Mouse (Mus musculus) limb, embryonic 10.5 days (tissue): ENCODE results near the gene Gm4792. TPM values are rescaled to one million over a fixed set of nuclear protein-coding genes. Genes with fewer than 3 reads are reported as not detected.
A peak's percentile ranks its signal among the peaks of the same experiment; 100 is the strongest.

ENCODE experiments used
- DNase-seq: peaks from one replicate; pipeline ENCODE4 v3.0.0-alpha.2; 2017; ENCODE audit warnings: low spot score
- H3K27ac ChIP-seq: fragments of 300-500 bp; sonication (generic); 2 replicates; pipeline ENCODE4 v1.5.1; 2016; ENCODE audit warnings: mild to moderate bottlenecking
- H3K27me3 ChIP-seq: fragments of 300-500 bp; sonication (generic); 2 replicates; pipeline ENCODE4 v1.6.1; 2016; ENCODE audit warnings: low read depth, mild to moderate bottlenecking; ENCODE audit not compliant: poor library complexity, severe bottlenecking
- H3K36me3 ChIP-seq: fragments of 300-500 bp; sonication (generic); 2 replicates; pipeline ENCODE4 v1.6.1; 2016; ENCODE audit warnings: mild to moderate bottlenecking, moderate library complexity
- H3K4me1 ChIP-seq: fragments of 300-500 bp; sonication (generic); 2 replicates; pipeline ENCODE4 v1.6.1; 2016
- H3K4me3 ChIP-seq: fragments of 300-500 bp; sonication (generic); 2 replicates; pipeline ENCODE4 v1.5.1; 2016; ENCODE audit warnings: mild to moderate bottlenecking, moderate library complexity
- H3K9me3 ChIP-seq: fragments of 300-500 bp; sonication (generic); replicated peaks from 2 replicates; pipeline ENCODE4 v1.6.1; 2016; ENCODE audit warnings: mild to moderate bottlenecking
- WGBS: fragments of 180-500 bp; shearing (Covaris S2); methylation state at CpG from one replicate; pipeline ENCODE4 v1.1.7; 2016; 5-methylcytosine and 5-hydroxymethylcytosine counted together
- polyA plus RNA-seq: library from polyadenylated mRNA; unstranded; fragments of >200 nt; fragmentation: Nextera tagmentation; extraction: Ambion mirVana; gene quantifications from 2 replicates; pipeline ENCODE4 v1.2.1, GENCODE M21; 2016

The Gm4792 gene
- polyA plus RNA-seq, result not detected in 2 replicates

DNA sequence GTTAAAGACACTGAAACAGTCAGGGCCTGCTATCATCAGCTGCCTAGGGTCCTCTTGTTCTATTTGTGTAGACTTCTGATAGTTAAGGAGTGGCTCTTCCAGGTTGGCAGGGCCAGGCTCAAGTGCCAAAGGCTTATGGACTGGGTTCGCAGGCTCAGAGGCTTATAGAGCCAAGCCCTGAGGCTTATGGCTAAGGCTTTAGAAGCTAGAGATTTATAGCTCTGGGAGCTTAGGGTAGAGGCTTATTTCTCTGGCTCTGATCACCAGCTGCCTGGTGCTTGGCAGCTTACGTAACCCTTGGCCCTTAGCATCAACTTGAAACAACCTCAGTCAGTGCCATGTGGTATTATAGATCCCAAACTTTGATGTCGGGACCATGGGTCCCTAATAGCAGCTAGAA lies at the start of gene Gm4792:
Gene Gm4792 (minus strand): TSS at position 233 of the 400 bp plus-strand sequence.
- Histone ChIP-seq H3K27ac (no peak within 1 kb of the TSS), H3K9me3 (no peaks in the 10 kb centered on the region), H3K27me3 (no peaks in the 10 kb centered on the region), H3K36me3 (no peaks in the 10 kb centered on the region), H3K4me3 (no peak within 1 kb of the TSS), H3K4me1 (peaks cover 21% of the 10 kb centered on the region)
- no peak for DNase-seq
- WGBS, result 42% methylated on average over 3 of the region's 3 CpGs

DNA sequence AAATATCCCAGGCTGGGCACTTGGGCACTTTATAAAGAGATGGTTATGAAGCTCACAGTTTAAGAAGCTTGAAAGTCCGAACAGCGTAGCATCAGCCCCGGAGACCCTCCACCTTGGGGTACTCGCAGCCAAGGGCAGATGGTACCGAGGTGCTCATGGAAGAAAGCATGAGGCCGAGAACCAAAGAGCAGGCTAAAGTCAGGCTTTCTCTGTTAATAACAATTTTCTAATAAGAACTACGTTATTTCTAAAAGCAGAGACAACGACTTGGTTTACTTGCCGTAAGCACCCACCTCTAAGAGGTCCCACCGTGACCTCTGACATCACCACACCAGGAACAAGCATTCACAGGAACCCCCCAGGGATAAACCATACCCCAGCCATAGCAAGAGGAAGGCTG lies 49.5 kb upstream of the Gm4792 start:
- WGBS, result 94% methylated on average over 10 of the region's 10 CpGs
- DNase-seq, result no peak
- Histone ChIP-seq H3K36me3 (no peaks in the 10 kb centered on the region), H3K4me3 (no peak overlapping the region), H3K27ac (no peak overlapping the region), H3K27me3 (no peaks in the 10 kb centered on the region), H3K9me3 (no peaks in the 10 kb centered on the region), H3K4me1 (peaks cover 9% of the 10 kb centered on the region; the same call in 1 of the 2 replicates)

DNA sequence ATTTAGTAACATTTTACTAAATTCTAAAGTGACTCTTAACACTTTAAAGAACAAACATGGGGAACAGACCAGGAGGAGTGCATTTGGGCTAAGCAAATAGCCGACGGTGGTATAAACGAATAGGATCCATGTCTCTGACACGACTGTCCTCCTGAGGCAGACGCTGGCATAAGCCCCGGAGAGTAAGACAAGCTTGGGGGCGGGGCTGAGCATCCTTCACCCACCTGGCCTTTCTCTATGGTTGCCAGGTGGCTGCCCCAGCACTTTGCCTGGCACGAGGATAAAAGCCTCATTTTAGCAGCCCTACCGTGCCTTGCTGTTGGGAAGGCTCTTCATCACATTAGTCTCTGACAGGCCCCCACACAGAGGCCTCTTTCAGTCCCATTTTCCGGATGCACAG lies 48.8 kb upstream of the Gm4792 start:
- H3K4me1 ChIP-seq, result peaks cover 9% of the 10 kb centered on the region; the same call in 1 of the 2 replicates
- WGBS, result 78% methylated on average over 10 of the region's 10 CpGs
- H3K27ac ChIP-seq, result no peak overlapping the region
- no peaks in the 10 kb centered on the region for H3K27me3 ChIP-seq
- no peaks in the 10 kb centered on the region for H3K36me3 ChIP-seq
- no peak overlapping the region for H3K4me3 ChIP-seq
- H3K9me3 ChIP-seq, result no peaks in the 10 kb centered on the region
- DNase-seq, result no peak

DNA sequence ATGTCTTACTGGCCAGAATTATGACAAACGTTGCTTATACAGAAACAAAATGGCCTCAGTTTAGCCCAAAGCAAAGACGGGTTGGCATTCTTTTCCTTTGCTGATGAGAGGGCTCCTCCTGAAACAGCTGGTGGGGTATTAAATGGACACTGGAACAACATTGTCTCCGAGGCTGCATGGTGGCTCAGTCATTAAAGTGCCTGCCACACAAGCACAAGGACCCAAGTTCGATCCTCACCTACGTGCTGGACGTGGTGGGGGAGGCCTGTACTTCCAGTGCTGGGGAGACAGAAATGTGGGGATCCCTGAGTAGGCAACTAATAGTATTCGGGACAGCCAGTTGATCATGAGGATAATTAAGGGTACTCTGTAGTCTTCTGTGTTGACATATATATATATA lies 48.1 kb upstream of the Gm4792 start:
- no peak for DNase-seq
- Histone ChIP-seq H3K9me3 (no peaks in the 10 kb centered on the region), H3K36me3 (no peaks in the 10 kb centered on the region), H3K4me1 (peaks cover 13% of the 10 kb centered on the region; the same call in 1 of the 2 replicates), H3K27me3 (no peaks in the 10 kb centered on the region), H3K27ac (no peak overlapping the region), H3K4me3 (no peak overlapping the region)
- 93% methylated on average over 7 of the region's 7 CpGs for WGBS

DNA sequence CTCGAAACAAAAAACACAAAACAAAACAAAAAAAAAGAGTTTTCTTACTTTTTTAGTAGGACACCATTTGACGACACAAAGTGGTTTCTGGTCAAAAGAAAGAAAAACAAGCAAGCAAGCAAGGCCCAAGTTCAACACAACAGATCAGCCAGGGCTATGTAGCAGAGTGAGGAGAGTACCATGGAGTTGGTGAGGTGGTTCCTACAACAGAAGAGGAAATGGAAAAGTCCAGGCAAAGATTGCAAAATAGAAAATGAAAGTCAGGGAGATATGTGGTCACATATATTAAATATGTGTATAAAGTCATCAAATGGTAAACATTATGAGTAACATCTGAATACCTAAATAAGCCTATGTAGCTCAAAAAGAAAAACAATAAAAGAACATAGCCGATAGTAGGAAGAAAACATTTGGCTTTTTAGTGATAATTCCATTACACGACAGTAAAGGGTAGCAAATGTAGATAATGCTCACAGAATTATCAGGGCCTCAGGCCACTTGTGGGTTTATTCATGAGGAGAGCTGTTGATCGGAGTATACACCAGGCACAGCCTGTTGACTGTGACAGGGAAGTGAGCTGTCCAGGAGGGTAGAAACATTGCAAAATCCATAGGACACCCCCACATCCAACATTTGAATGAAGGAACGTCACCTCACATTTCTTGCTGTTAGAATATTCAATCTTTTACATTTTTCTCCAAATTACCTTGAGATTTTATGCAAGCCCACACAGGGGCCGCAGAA lies 47.2 kb upstream of the Gm4792 start:
- Histone ChIP-seq H3K4me1 (peaks cover 16% of the 10 kb centered on the region; the same call in 1 of the 2 replicates), H3K4me3 (no peak overlapping the region), H3K27me3 (no peaks in the 10 kb centered on the region), H3K9me3 (no peaks in the 10 kb centered on the region), H3K36me3 (no peaks in the 10 kb centered on the region), H3K27ac (no peak overlapping the region)
- WGBS, result 92% methylated on average over 7 of the region's 7 CpGs
- no peak for DNase-seq

DNA sequence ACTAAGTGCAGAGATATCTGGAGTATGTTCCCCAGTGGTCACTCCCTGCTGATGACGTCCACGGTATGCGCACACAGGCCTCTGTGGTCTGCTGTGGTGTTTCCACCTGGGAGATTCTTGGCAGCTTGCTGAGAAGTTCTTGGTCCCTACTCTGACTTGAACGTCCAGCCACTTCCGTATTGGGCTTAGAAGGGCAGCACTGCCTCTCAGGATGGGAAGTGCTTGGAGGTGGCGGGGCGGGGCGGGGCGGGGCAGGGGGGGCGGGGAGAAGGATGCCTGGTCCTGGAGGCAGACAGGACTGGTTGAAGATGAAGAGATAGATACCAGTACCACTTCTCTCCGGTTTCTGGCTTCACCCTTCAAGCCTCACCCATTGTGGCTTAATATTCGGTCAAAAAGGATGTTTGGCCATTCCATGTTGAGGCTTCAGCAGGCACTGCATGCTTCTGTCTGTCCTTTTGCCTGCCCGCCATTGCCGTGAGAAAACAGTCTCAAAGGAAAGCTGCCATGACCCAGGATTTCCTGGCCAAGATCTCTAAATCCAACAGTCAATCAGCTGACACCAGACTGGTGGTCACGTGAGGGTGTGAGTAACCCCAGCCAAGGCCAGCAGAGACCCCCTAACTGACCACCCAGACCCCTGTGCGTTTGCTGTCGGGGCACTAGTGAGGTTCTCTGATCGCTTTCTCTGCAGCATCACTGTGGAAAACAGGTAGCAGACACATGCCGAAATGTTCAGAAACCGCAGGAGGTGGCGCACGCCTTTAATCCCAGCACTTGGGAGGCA lies 46.3 kb upstream of the Gm4792 start:
- H3K4me3 ChIP-seq, result peak overlapping the region; percentile 13; the same call in 1 of the 2 replicates
- peaks cover 12% of the 10 kb centered on the region; the same call in 1 of the 2 replicates for H3K4me1 ChIP-seq
- DNase-seq, result no peak
- 47% methylated on average over 22 of the region's 22 CpGs for WGBS
- no peak overlapping the region for H3K27ac ChIP-seq
- H3K36me3 ChIP-seq, result no peaks in the 10 kb centered on the region
- no peaks in the 10 kb centered on the region for H3K27me3 ChIP-seq
- no peaks in the 10 kb centered on the region for H3K9me3 ChIP-seq

DNA sequence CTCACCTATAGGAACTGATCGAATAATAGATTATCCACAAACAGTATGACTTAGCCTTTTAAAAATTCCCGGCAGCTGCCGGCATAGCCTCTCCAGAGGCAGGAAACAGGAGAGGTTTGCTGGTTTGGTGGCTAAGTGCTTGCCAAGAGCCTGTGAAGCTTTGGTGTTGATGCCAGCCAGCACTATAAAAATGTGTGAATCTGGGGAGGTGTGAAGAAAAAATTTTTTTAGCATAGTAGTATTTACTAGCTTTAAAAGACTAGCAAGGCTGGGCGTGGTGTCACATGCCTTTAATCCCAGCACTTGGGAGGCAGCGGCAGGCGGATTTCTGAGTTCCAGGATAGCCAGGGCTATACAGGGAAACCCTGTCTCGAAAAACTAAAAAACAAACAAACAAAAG lies 45.1 kb upstream of the Gm4792 start:
- Histone ChIP-seq H3K27me3 (no peaks in the 10 kb centered on the region), H3K27ac (no peak overlapping the region), H3K9me3 (no peaks in the 10 kb centered on the region), H3K4me1 (peaks cover 12% of the 10 kb centered on the region; the same call in 1 of the 2 replicates), H3K36me3 (no peaks in the 10 kb centered on the region), H3K4me3 (no peak overlapping the region)
- WGBS, result 83% methylated on average over 7 of the region's 7 CpGs
- no peak for DNase-seq

DNA sequence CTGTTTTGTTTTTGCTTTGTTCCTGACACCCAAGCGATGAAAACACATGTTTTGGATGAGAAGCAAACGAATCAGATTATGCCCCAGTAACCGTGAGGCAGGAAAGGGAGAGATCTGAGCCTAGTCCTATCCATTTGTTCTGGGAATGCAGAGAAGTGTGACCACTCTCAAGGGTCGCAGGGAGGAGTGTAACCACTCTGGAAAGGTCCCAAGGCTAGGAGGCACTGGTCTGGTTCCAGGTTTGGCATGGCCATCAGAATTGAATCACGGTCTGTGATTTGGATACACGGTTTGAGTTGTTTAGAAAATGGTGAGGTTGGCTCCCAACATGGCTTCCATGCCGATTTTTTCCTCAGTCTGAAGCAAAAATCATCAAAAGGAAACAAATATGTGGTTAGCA lies 43.8 kb upstream of the Gm4792 start:
- Histone ChIP-seq H3K9me3 (no peaks in the 10 kb centered on the region), H3K4me1 (peaks cover 12% of the 10 kb centered on the region; the same call in 1 of the 2 replicates), H3K36me3 (no peaks in the 10 kb centered on the region), H3K4me3 (no peak overlapping the region), H3K27me3 (no peaks in the 10 kb centered on the region), H3K27ac (no peak overlapping the region)
- DNase-seq, result no peak
- 73% methylated on average over 7 of the region's 7 CpGs for WGBS

DNA sequence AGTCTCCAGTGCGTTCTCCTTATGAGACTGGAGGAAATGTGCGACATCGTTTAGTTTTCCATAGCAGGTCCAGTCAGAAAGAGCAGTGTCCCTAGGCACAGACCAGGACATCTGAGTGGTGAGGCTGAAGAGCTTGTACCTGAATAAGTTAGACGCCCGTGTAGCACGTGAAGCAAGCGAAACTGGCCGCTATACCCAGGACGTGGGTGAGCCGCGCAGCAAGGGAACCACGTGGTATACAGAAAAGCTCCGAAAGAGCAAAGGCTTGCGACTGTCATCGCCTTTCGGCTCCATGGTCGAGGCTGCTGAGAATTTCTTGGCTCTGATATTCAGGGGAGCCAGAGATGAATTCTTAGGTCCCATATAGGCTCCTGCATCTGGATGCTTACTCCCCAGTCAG lies 43.0 kb upstream of the Gm4792 start:
- H3K27ac ChIP-seq, result no peak overlapping the region
- no peak for DNase-seq
- no peaks in the 10 kb centered on the region for H3K9me3 ChIP-seq
- WGBS, result 72% methylated on average over 17 of the region's 17 CpGs
- H3K4me3 ChIP-seq, result no peak overlapping the region
- no peaks in the 10 kb centered on the region for H3K36me3 ChIP-seq
- peaks cover 12% of the 10 kb centered on the region; the same call in 1 of the 2 replicates for H3K4me1 ChIP-seq
- H3K27me3 ChIP-seq, result no peaks in the 10 kb centered on the region

DNA sequence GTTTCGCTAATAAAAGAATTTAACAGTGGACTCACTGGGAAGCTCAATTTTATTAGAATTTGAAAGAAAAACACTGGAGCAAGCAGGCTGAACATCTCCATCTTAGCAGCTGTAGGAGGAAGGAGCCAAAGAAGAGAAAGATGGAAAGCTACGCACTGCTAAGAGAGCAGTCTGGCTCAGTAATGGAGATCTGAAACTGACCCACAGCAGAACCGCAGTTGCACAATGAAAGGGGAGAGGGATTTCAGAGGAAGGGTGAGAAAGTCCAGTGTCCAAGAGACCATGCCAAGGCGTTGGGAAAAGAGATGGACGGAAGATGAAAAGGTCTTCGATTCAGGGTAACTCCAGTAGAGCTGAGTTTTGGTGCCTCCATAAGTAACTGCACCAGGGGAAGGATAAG lies 37.6 kb upstream of the Gm4792 start:
- 92% methylated on average over 6 of the region's 6 CpGs for WGBS
- no peaks in the 10 kb centered on the region for H3K4me1 ChIP-seq
- no peaks in the 10 kb centered on the region for H3K36me3 ChIP-seq
- H3K27ac ChIP-seq, result no peak overlapping the region
- H3K9me3 ChIP-seq, result no peaks in the 10 kb centered on the region
- H3K27me3 ChIP-seq, result no peaks in the 10 kb centered on the region
- H3K4me3 ChIP-seq, result no peak overlapping the region
- DNase-seq, result no peak

DNA sequence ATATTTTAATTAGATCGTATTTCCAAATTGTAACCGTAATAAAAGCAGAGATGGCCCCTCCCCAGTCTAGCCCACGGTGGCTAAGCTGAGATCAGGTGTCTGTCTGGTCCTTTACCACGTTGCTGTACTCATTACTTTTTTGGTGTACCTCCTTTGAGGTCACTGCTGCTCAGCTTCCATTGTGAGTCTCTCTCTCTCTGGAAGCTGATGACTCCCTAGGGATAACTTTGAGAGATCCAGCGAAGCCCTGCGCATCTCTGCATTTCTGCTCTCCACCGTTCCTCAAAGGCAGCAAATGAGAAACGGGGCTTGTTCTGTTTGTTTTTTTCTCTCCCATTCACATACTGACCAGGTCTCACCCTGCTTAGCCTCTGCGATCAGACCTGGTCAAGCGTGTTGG lies 36.5 kb upstream of the Gm4792 start:
- 89% methylated on average over 10 of the region's 10 CpGs for WGBS
- H3K9me3 ChIP-seq, result no peaks in the 10 kb centered on the region

DNA sequence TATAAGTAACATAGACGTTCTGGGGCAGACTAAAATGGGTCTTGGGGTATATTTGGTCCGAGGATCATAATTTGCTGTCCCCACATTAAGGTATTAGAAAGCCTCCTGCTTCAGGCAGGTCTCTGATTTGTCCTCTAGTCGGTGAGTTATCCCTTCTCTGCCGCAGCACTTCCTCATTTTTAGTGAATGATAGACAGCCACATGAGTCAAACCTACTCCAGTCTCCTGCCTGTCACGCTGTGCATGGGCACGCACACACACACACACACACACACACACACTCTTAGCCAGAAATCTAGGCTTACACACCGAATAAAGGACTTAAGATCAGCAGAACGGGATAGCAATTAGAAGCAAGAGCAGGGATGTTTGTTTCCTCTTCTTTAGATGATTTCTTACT lies 34.8 kb upstream of the Gm4792 start:
- DNase-seq, result no peak
- H3K9me3 ChIP-seq, result no peaks in the 10 kb centered on the region
- H3K4me1 ChIP-seq, result no peaks in the 10 kb centered on the region
- no peak overlapping the region for H3K27ac ChIP-seq
- 90% methylated on average over 8 of the region's 8 CpGs for WGBS
- H3K4me3 ChIP-seq, result no peak overlapping the region
- H3K36me3 ChIP-seq, result no peaks in the 10 kb centered on the region
- H3K27me3 ChIP-seq, result no peaks in the 10 kb centered on the region

More for the DNA sequence above, 36.5 kb upstream of the Gm4792 start:
- no peak overlapping the region for H3K4me3 ChIP-seq
- no peak for DNase-seq
- no peaks in the 10 kb centered on the region for H3K36me3 ChIP-seq
- H3K4me1 ChIP-seq, result no peaks in the 10 kb centered on the region
- no peak overlapping the region for H3K27ac ChIP-seq
- H3K27me3 ChIP-seq, result no peaks in the 10 kb centered on the region
